Mouse (Mus musculus): ENCODE measurements around the gene Ppp1r1c.

DNA sequence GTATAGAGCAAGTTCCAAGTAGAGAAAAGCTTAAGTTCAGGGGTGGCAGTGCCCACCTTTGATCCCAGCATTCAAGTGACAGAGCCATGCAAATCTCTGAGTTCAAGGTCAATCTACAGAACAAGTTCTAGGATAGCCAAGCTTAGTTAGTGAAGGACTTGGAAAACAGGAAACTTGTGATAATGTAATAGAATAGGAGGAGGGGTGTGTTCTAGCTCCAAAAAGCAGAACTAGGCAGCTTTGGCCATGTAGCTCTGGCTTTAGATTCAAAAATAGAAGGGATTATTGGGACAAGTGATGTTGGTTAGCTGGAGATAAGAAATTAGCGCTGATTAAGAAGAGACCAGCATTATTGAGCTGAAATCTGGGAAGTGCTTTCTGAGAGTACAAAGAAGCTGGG lies 149.3 kb downstream of the Ppp1r1c start:
- TF ChIP-seq CTCF (IDR thresholded peaks at IDR 0.05; ENCODE audit: borderline replicate concordance, control insufficient read depth, extremely low read depth, insufficient read depth, low read length, poor library complexity) (no peak), POLR2A (IDR thresholded peaks at IDR 0.05; ENCODE audit: control insufficient read depth, extremely low read depth, insufficient read depth, low read length, poor library complexity) (no peak)

Measured in thymus, adult 2 months (tissue).